Comparison of ENCODE assay signal across 30 mouse cellular contexts in genomic region chr9:115653116-115653515, GRCm38 (mm10).
DNase-seq lines count a peak whose midpoint lies in the region; ATAC-seq and TF ChIP-seq lines count a peak whose summit lies in the region.
"Had no signal": no experiment of that assay in that cellular context is flagged by ENCODE, and none has a peak within 500 bp of the region (broad histone marks: within the 10 kb centered on the region; RNA-seq: fewer than 3 reads in every experiment).

No protein-coding gene starts in this region.

- no peaks in the 10 kb centered on the region for H3K4me1 ChIP-seq in hindbrain, postnatal 0 days (ENCODE audit: insufficient read depth, low read length)
- no peaks in the 10 kb centered on the region for H3K4me1 ChIP-seq in hindbrain, embryonic 11.5 days (replicated peaks; ENCODE audit: control insufficient read depth, insufficient read depth, low read length)
- H3K4me1 ChIP-seq in liver, postnatal 0 days (ENCODE audit: insufficient read depth), result no peaks in the 10 kb centered on the region
- H3K4me1 ChIP-seq in liver, embryonic 11.5 days (replicated peaks; ENCODE audit: control insufficient read depth, insufficient read depth, low read length), result peaks cover 7% of the 10 kb centered on the region
- H3K4me1 ChIP-seq in E14TG2a.4 (replicated peaks; ENCODE audit: low read depth, low read length), result peaks cover 9% of the 10 kb centered on the region
- H3K4me1 ChIP-seq: forebrain, embryonic 10.5 days; hindbrain, embryonic 12.5 days; limb, embryonic 15.5 days; lung, embryonic 15.5 days; midbrain, embryonic 15.5 days; neural tube, embryonic 13.5 days; stomach, embryonic 15.5 days had no signal

- no peak overlapping the region for H3K4me2 ChIP-seq in hindbrain, postnatal 0 days (ENCODE audit: low read depth, low read length)
- no peak overlapping the region for H3K4me2 ChIP-seq in hindbrain, embryonic 11.5 days (replicated peaks; ENCODE audit: low read depth, low read length)
- H3K4me2 ChIP-seq in liver, postnatal 0 days (ENCODE audit: low read depth, low read length), result no peak overlapping the region
- H3K4me2 ChIP-seq in liver, embryonic 11.5 days, result no peak overlapping the region
- H3K4me2 ChIP-seq: heart, embryonic 11.5 days; hindbrain, embryonic 12.5 days; limb, embryonic 15.5 days; lung, embryonic 15.5 days; midbrain, embryonic 15.5 days; neural tube, embryonic 13.5 days; stomach, embryonic 15.5 days had no signal

- no peak for ATAC-seq in hindbrain, postnatal 0 days
- ATAC-seq in hindbrain, embryonic 11.5 days (ENCODE audit: low FRiP score), result no peak
- ATAC-seq in liver, postnatal 0 days, result no peak
- ATAC-seq in liver, embryonic 11.5 days (replicated peaks; ENCODE audit: low FRiP score), result no peak
- ATAC-seq: forebrain, postnatal 0 days; inflammation-experienced regulatory T-cells, adult 6 months; midbrain, embryonic 15.5 days had no signal

- 93% methylated on average over 5 of the region's 5 CpGs for WGBS in hindbrain, postnatal 0 days
- WGBS in hindbrain, embryonic 11.5 days, result 96% methylated on average over 5 of the region's 5 CpGs
- 88% methylated on average over 5 of the region's 5 CpGs for WGBS in liver, postnatal 0 days (ENCODE audit: insufficient replicate concordance)
- 90% methylated on average over 5 of the region's 5 CpGs for WGBS in liver, embryonic 11.5 days

- no peak overlapping the region for H3K27ac ChIP-seq in hindbrain, postnatal 0 days
- no peak overlapping the region for H3K27ac ChIP-seq in hindbrain, embryonic 11.5 days (ENCODE audit: low read depth, low read length)
- no peak overlapping the region for H3K27ac ChIP-seq in liver, postnatal 0 days (ENCODE audit: low read depth)
- no peak overlapping the region for H3K27ac ChIP-seq in liver, embryonic 11.5 days (ENCODE audit: low read depth, low read length)
- H3K27ac ChIP-seq: forebrain, embryonic 10.5 days; hindbrain, embryonic 12.5 days; limb, embryonic 15.5 days; lung, embryonic 15.5 days; midbrain, embryonic 15.5 days; neural tube, embryonic 13.5 days; stomach, embryonic 15.5 days had no signal

- DNase-seq in hindbrain, postnatal 0 days (ENCODE audit: low spot score), result no peak
- no peak for DNase-seq in hindbrain, embryonic 11.5 days (ENCODE audit: low spot score)
- no peak for DNase-seq in liver, postnatal 0 days
- DNase-seq in liver, embryonic 11.5 days (ENCODE audit: low spot score), result no peak
- DNase-seq in brain, embryonic 14.5 days (ENCODE audit: low read depth), result no peak
- DNase-seq in right cerebral cortex, postnatal 25 days, result no peak
- no peak for DNase-seq in yolk sac, embryonic 10.5 days (ENCODE audit: low spot score)
- DNase-seq: adrenal gland, postnatal 36 days; cerebellum, adult 18-20 months; cerebellum, postnatal 14 days; forebrain, postnatal 0 days; gastrocnemius, postnatal 14 days; heart, adult 11 months; heart, postnatal 10 days; kidney, adult 9 months; left cerebral cortex, postnatal 4 days; lung, postnatal 4 days; right cerebral cortex, postnatal 4 days had no signal

- H3K9me3 ChIP-seq in hindbrain, postnatal 0 days (ENCODE audit: low read length), result no peaks in the 10 kb centered on the region
- no peaks in the 10 kb centered on the region for H3K9me3 ChIP-seq in hindbrain, embryonic 11.5 days (ENCODE audit: control insufficient read depth, low read length)
- H3K9me3 ChIP-seq in liver, postnatal 0 days (ENCODE audit: low read length), result no peaks in the 10 kb centered on the region
- peaks cover 4% of the 10 kb centered on the region; the same call in 1 of the 2 replicates for H3K9me3 ChIP-seq in liver, embryonic 11.5 days (ENCODE audit: control insufficient read depth, low read length)
- H3K9me3 ChIP-seq in E14TG2a.4 (ENCODE audit: low read length), result no peaks in the 10 kb centered on the region; the same call in 1 of the 2 replicates
- H3K9me3 ChIP-seq: hindbrain, embryonic 12.5 days; limb, embryonic 15.5 days; lung, embryonic 15.5 days; midbrain, embryonic 15.5 days; neural tube, embryonic 13.5 days; stomach, embryonic 15.5 days had no signal

- no peak overlapping the region for H3K9ac ChIP-seq in hindbrain, postnatal 0 days (replicated peaks; ENCODE audit: low read length)
- H3K9ac ChIP-seq in hindbrain, embryonic 11.5 days (ENCODE audit: low read depth, low read length), result no peak overlapping the region
- no peak overlapping the region for H3K9ac ChIP-seq in liver, postnatal 0 days (replicated peaks)
- no peak overlapping the region for H3K9ac ChIP-seq in liver, embryonic 11.5 days (ENCODE audit: low read depth, low read length)
- H3K9ac ChIP-seq: forebrain, postnatal 0 days; hindbrain, embryonic 12.5 days; limb, embryonic 15.5 days; lung, embryonic 15.5 days; midbrain, embryonic 15.5 days; neural tube, embryonic 13.5 days; stomach, embryonic 15.5 days had no signal

- H3K36me3 ChIP-seq in hindbrain, postnatal 0 days (ENCODE audit: insufficient read depth, low read length), result no peaks in the 10 kb centered on the region
- H3K36me3 ChIP-seq in hindbrain, embryonic 11.5 days (ENCODE audit: control insufficient read depth, insufficient read depth, low read length), result no peaks in the 10 kb centered on the region
- no peaks in the 10 kb centered on the region for H3K36me3 ChIP-seq in liver, postnatal 0 days (replicated peaks; ENCODE audit: insufficient read depth, low read length)
- H3K36me3 ChIP-seq in liver, embryonic 11.5 days (ENCODE audit: control insufficient read depth, insufficient read depth, low read length), result no peaks in the 10 kb centered on the region
- H3K36me3 ChIP-seq in E14TG2a.4 (ENCODE audit: insufficient read depth, low read length), result no peaks in the 10 kb centered on the region
- H3K36me3 ChIP-seq: forebrain, embryonic 10.5 days; hindbrain, embryonic 12.5 days; limb, embryonic 15.5 days; lung, embryonic 15.5 days; midbrain, embryonic 15.5 days; neural tube, embryonic 13.5 days; stomach, embryonic 15.5 days had no signal

- TF ChIP-seq POLR2A in brain, embryonic 14.5 days (IDR thresholded peaks at IDR 0.05; ENCODE audit: borderline replicate concordance, extremely low read depth, insufficient read depth, insufficient read length, poor library complexity, severe bottlenecking), result no peak

- peak; percentile 30; the same call in 1 of the 2 replicates for TF ChIP-seq CTCF in hindbrain, postnatal 0 days (IDR thresholded peaks at IDR 0.05; ENCODE audit: low read depth)
- TF ChIP-seq CTCF in liver, postnatal 0 days (IDR thresholded peaks at IDR 0.05; ENCODE audit: low read depth), result peak; percentile 42; the same call in 1 of the 2 replicates
- peak; percentile 21; the same call in 1 of the 2 replicates for TF ChIP-seq CTCF in E14TG2a.4 (conservative IDR thresholded peaks at IDR 0.05; ENCODE audit: low read length)
- TF ChIP-seq CTCF in brain, embryonic 14.5 days (IDR thresholded peaks at IDR 0.05; ENCODE audit: borderline replicate concordance, extremely low read depth, insufficient read depth, insufficient read length), result peak; percentile 28; the same call in 1 of the 2 replicates

- no peaks in the 10 kb centered on the region for H3K27me3 ChIP-seq in hindbrain, postnatal 0 days (ENCODE audit: insufficient read depth, low read length)
- no peaks in the 10 kb centered on the region for H3K27me3 ChIP-seq in hindbrain, embryonic 11.5 days (ENCODE audit: control insufficient read depth, insufficient read depth, low read length)
- H3K27me3 ChIP-seq in liver, postnatal 0 days (ENCODE audit: insufficient read depth, low read length), result no peaks in the 10 kb centered on the region
- no peaks in the 10 kb centered on the region for H3K27me3 ChIP-seq in liver, embryonic 11.5 days (replicated peaks; ENCODE audit: control insufficient read depth, insufficient read depth, low read length)
- H3K27me3 ChIP-seq in E14TG2a.4 (ENCODE audit: insufficient read depth, low read length), result no peaks in the 10 kb centered on the region
- H3K27me3 ChIP-seq: CH12.LX; hindbrain, embryonic 12.5 days; limb, embryonic 15.5 days; lung, embryonic 15.5 days; midbrain, embryonic 15.5 days; neural tube, embryonic 13.5 days; stomach, embryonic 15.5 days had no signal

- no peak overlapping the region for H3K4me3 ChIP-seq in hindbrain, postnatal 0 days (ENCODE audit: low read length)
- H3K4me3 ChIP-seq in hindbrain, embryonic 11.5 days (ENCODE audit: low read depth, low read length), result no peak overlapping the region
- H3K4me3 ChIP-seq in liver, postnatal 0 days (ENCODE audit: low read depth, low read length), result no peak overlapping the region
- no peak overlapping the region for H3K4me3 ChIP-seq in liver, embryonic 11.5 days (ENCODE audit: low read depth, low read length)
- no peak overlapping the region for H3K4me3 ChIP-seq in E14TG2a.4 (replicated peaks; ENCODE audit: low read length)
- H3K4me3 ChIP-seq: forebrain, embryonic 10.5 days; hindbrain, embryonic 12.5 days; limb, embryonic 15.5 days; lung, embryonic 15.5 days; midbrain, embryonic 15.5 days; myocyte; neural tube, embryonic 13.5 days; stomach, embryonic 15.5 days had no signal

- no peak for TF ChIP-seq EP300 in liver, postnatal 0 days (IDR thresholded peaks at IDR 0.05; ENCODE audit: low read depth)
